Mouse (Mus musculus): ENCODE measurements at regions not wholly inside any gene's neighbourhood (a gene's known extent, or its start where the extent isn't known, plus 50 kb on each side); places are given as distances from the start of the nearest gene placed in this dataset.

DNA sequence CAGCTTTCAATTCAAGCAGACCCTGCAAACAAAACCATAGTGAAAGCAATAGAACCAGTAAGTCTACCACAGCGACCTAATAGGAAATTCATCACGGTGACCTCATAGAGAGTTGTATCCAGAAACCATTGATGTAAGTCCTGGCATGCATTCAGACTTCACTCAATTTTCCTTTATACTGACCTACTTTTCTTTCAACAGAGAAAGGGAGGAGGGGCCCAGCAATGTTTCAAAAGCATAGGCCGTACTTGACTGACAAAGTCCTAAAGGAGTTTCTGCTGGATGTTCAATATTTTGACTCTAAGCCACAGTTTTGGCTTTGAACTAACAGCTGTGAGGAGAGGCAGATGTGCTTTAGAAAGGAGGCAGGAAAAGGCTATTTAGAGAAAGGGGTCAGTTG lies 88.4 kb downstream of the AI593442 start:
- intact Hi-C loops (cut with DNase I): no loop called here
- no peak for DNase-seq

DNA sequence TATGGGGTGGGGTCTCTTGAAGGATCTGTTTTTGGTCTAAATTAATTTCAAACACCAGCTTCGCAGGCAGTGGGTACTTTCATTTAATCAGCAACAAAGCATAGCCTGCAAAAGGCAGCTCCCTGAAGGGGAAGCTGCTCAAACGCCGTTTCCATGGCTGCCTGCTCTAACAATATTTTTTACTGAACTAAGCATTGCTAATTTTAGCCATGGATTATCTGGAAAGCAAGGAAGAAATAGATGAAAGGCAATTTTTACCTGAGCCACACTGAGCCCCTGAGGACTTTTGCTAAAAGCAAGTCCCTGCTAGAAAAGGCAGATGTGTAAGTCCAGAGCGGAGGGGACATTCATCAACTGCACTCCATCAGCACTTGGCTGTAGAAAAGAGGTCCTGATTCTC lies 105.5 kb downstream of the AI593442 start:
- intact Hi-C loops (cut with DNase I): no loop called here
- DNase-seq: no peak

- no peak for DNase-seq
Observed at GRCm38 (mm10) chr9:52551577-52552281, 127.9 kb downstream of the AI593442 start.

GRCm38 (mm10) chr9:52546071-52546470 lies 133.5 kb downstream of the AI593442 start:
- no peak for DNase-seq
- intact Hi-C loops (cut with DNase I): no loop called here

More at GRCm38 (mm10) chr9:52551577-52552281, 127.9 kb downstream of the AI593442 start:
- intact Hi-C loops (cut with DNase I): no loop called here

DNA sequence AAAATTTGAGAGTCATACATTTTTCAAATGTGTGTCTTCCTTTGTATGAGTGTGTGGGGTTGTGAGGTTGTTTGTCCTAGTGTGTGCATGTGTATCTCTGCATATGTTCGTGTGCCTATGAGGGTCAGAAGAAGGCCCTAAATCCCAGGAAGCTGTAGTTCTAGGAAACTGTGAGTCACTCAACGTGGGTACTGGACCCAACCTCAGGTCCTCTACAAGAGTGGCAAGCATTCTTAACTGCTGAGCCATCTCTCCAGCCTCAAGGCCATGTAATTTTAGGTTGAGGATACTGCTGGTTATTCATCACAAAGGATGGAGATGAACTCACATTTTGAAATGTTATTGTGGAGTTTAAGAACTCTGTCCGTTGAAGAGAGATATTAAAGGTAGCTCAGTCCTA lies 140.5 kb downstream of the AI593442 start:
- intact Hi-C loops (cut with DNase I): no loop called here
- DNase-seq: no peak

DNA sequence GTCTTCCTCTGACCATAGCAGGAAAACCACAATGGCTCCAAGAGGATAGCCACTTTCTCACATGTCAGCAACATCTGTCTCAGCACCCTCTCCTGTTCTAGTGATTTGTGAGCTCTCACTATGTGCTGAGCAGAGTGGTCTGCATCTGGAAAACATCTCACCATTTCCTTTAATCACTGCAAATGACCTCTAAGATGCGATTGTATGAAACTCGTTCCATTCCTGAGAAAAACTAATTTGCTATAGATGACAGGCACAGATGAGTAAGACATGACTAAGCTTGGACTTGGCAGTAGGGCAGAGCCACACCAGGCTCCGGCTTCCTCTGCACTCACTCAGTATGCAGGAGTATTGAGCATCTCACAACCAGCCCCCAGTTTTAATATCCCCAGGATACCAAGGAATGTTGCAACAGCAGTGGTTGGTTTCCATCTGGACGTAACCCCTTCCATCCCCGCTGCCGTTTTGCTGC lies 150.1 kb downstream of the AI593442 start:
- intact Hi-C loops (cut with DNase I): no loop called here
- DNase-seq: no peak

GRCm38 (mm10) chr9:52500487-52500886 lies 179.1 kb downstream of the AI593442 start:
- no peak for DNase-seq
- intact Hi-C loops (cut with DNase I): no loop called here

DNA sequence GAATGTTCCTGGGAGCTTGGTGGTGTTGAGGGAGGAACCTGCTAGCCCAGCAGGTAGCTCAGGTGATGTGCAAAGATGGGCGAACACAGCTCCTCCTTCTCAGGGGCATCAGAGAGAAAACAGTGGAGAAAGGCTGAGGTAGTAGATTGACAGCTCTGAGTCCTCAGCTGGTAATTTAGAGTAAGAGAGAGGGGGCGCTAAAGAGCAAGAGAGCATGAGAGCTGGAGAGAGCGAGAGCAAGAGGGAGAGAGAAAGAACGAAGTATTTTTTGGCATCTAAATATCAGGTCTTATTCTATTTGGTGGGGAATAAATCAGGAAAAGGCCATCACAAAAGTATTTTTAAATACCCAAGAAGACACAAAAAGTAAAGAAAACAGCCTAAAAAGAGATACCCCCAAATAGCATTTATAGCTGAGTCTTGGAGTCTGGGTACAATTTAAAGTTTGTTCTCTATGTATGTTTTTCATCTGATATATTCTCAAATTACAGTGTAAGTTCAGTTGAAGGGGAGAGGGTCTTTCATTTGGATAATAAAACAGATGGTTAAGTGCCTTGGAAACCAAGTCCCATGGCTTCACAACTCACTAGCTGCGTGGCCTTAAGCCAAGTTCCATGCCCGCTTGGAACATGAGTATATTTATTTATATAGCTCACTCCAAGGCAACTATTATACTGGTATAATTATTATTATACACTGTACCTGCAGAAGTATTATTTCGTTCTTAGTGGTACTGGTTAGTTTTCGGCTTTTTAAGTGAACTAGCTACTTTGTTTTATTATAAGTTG lies 183.9 kb downstream of the AI593442 start:
- intact Hi-C loops (cut with DNase I): loop anchor here (10.0 kb wide), 1 partner anchor 649 kb away; no protein-coding TSS in a partner anchor

DNA sequence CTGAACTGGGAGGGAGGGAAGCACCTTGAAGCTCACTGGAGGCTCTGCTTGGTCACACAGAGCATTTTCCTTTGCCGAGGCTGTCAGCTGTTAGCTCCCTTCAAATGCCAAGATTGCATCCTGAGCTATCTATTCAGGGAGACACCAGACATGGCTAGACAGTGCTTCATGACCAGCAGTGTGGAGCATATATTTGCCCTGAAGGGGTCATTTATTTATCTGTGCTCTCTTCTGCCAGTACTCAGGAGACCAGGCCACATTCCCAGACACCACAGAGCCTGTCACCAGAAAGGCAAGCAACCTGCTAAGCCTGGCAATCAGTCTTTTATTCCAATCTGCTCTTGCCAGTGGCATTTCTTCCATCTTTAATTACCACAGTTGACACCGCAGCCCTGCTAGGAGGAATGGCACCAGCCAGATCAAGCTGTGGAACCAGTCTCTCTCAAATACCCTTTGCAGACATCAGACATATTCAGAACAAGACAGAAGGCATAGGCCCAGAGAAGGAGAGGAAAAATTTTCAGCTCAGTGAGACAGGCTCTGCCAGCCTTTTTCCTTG lies 186.6 kb downstream of the AI593442 start:
- DNase-seq: no peak
- intact Hi-C loops (cut with DNase I): loop anchor here (10.0 kb wide), 1 partner anchor 652 kb away; no protein-coding TSS in a partner anchor

More for the DNA sequence above, 183.9 kb downstream of the AI593442 start:
- DNase-seq: no peak

- DNase-seq: no peak
- intact Hi-C loops (cut with DNase I): no loop called here
Observed at GRCm38 (mm10) chr9:52473555-52474196, 205.9 kb downstream of the AI593442 start.

- no peak for DNase-seq
Observed at GRCm38 (mm10) chr9:52472859-52473258, 206.7 kb downstream of the AI593442 start.

GRCm38 (mm10) chr9:52458518-52458917 lies 221.1 kb downstream of the AI593442 start:
- DNase-seq: no peak
- intact Hi-C loops (cut with DNase I): no loop called here

More at GRCm38 (mm10) chr9:52472859-52473258, 206.7 kb downstream of the AI593442 start:
- intact Hi-C loops (cut with DNase I): no loop called here

- intact Hi-C loops (cut with DNase I): no loop called here
- DNase-seq: no peak
Observed at GRCm38 (mm10) chr9:52454445-52454844, 225.1 kb downstream of the AI593442 start.

DNA sequence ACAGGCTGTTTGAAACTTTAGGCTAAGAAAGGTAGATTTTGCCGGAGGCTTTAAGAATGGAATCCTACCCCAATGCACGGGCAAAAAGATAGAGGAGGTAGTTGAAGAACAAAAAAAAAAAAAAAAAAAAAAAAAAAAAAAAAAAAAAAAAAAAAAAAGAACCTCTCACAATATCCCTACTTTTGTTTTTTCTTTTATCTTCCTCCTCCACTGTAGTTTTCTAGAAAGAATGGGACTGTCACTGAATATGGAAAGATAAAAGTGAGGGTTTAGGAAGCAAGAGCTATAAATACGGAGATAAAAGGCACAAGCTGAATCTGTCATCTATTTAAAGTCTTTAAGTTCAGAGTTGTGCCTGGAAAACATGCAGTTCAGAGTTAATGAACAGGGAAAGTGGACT lies 227.8 kb downstream of the AI593442 start:
- DNase-seq: no peak
- intact Hi-C loops (cut with DNase I): no loop called here

DNA sequence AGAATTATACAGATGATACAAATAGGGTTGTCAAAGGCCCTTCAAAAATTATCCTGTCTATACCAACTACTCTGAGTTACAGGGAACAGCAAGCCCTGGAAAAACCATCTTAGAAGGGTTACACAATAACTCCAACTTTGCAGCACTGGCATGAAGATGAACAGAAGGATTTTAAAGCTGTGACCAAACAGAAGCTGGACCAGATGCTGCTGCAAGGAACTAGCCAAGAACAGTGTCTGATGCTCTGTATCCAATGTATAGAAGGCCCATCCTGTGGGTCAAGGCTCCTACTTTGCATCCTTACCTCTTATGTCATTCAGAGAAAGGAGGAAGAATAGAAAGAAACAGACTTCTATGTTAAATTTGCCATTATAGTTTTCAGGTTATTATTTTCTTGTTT lies 231.3 kb downstream of the AI593442 start:
- DNase-seq: no peak
- intact Hi-C loops (cut with DNase I): no loop called here

DNA sequence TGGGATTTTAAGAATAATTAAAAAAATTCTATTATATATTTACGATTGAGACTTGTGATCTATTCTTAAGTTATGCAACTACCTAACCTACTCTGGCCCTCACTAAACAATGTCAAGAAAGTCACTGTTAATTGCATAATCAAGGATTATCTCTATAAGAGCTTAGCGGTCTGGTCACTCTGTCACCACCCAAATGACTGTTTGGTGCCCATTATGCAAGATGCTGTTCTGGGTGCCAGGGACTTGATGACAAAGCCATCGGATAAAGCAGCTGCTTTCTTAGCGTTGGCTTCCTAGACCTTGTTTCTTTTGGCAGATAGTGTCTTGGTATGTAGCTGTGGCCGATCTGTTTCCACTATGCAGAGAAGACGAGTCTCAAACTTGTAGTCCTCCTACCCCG lies 236.4 kb downstream of the AI593442 start:
- no peak for DNase-seq
- intact Hi-C loops (cut with DNase I): no loop called here

DNA sequence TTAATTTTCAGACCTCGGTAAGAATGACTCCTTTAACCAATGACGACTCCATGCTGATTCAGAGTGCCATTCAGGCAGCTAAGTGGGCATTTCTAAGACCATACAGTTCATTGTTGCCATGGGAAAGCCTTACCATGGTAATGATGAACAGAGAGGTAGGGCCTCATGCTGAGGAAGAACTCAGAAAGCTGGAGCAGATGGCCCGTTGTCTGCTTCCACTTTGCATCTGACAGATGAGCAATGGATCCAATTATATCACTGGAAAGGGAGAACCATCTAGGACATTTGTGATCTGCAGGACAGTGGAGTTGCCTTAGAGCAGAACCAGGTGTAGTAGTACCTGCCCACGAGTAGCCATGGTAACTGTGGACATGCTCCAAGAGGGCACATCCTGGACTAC lies 245.4 kb downstream of the AI593442 start:
- DNase-seq: no peak
- intact Hi-C loops (cut with DNase I): no loop called here

DNA sequence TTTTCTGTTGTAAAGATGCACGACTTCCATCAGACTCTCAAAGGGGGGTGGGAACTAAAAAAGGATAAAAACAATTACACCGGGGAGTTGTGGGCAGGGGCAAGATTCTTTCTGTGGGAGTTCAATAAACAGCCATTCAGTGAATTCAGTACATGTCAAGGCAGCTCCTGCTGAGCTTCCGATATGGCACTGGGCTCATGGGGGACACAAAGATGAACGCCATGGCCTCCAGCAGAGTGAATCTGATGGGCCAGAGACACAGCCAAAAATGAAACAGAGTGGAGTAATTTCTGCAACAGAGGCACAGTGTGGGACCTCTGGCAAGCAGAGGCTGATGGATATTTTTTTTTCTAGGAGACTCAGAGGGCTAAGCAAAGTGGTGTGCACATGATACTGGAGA lies 254.2 kb downstream of the AI593442 start:
- no peak for DNase-seq
- intact Hi-C loops (cut with DNase I): no loop called here

DNA sequence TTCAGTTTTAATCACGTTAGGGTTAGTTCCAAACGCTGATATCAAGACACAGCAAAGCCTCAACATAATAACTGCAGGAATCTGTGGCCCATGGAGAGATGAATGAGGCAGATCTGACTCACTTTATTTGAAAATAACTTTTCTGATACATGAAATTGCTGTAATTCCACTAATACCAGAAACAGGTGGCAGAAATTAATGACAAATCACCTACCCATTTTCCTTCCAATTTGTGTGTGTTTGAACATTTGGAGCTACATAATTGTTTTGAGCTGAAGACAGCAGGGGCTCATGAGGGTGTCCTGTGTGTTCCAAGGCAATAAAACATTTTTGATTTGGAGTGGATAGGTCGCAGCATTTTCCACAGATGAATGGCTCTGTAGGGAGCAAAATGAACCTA lies 254.2 kb upstream of the Zc3h12c start:
- intact Hi-C loops (cut with DNase I): no loop called here
- no peak for DNase-seq

DNA sequence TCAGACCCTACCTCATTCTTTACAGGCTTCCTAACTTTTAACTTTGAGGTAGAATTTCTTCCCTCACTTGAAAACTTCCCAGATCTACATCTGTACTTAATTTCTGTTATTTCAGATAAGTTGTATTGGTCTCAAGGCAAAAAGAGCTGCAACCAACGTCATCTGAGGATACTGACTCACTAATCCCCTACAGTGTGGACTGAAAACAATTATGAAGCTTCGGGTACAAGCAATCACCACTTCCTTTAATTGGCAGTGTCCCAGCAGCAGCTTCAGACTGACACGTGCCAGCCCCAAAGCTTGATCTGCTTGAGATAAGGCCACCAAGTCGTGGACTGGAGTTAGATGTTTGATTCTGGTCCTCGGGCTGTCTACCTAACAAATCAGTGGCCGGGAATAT lies 247.3 kb upstream of the Zc3h12c start:
- intact Hi-C loops (cut with DNase I): no loop called here
- DNase-seq: no peak

DNA sequence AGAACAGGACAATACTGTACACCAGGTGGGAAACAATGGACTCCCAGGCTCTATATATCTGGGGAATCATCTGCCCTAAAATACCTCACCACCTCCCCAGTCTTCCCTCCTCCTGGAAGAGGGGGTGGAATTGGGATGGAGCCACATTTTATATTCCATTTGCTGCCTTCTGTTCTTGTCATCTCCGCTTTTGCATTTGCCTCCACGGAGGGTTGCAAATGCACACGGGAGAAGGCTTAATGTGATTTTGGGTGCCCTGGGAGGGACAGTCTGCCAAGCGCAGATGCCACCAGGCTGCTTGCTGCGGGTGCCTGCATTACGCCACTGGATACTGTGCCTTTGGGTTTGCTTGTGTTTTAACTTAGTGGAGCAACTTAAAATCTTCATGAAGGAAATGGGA lies 239.5 kb upstream of the Zc3h12c start:
- intact Hi-C loops (cut with DNase I): no loop called here

More for the DNA sequence above, 239.5 kb upstream of the Zc3h12c start:
- DNase-seq: no peak

All from gastrocnemius, postnatal 36 days (tissue).